Mouse (Mus musculus): ENCODE measurements around the gene Ndufv1. TPM values are rescaled to one million over a fixed set of nuclear protein-coding genes. Genes with fewer than 3 reads are reported as not detected.

Gene Ndufv1
- polyA plus RNA-seq, 1 experiment = 77.9 TPM

GRCm38 (mm10) chr19:4018743-4019583 lies 6.4 kb upstream of the Ndufv1 start:
- Histone ChIP-seq H3K9me3 (replicated peaks; ENCODE audit: control insufficient read depth, insufficient read depth, low read length, poor library complexity, severe bottlenecking) (no peaks in the 10 kb centered on the region), H3K36me3 (ENCODE audit: control insufficient read depth, insufficient read depth, low read length, poor library complexity, severe bottlenecking) (no peaks in the 10 kb centered on the region), H3K27me3 (ENCODE audit: control insufficient read depth, insufficient read depth, low read length, poor library complexity, severe bottlenecking) (no peaks in the 10 kb centered on the region), H3K4me3 (ENCODE audit: low read depth, low read length) (no peak overlapping the region), H3K27ac (ENCODE audit: insufficient read depth, low read length) (no peak overlapping the region), H3K9ac (ENCODE audit: low read depth, poor library complexity, severe bottlenecking) (no peak overlapping the region), H3K4me1 (ENCODE audit: control insufficient read depth, insufficient read depth, low read length) (no peaks in the 10 kb centered on the region)
- peak; percentile 73 for TF ChIP-seq CTCF (IDR thresholded peaks at IDR 0.05; ENCODE audit: low read depth, low read length)
- TF ChIP-seq EP300 (IDR thresholded peaks at IDR 0.05; ENCODE audit: insufficient read depth, low read depth, low read length) = no peak
- TF ChIP-seq POLR2A (IDR thresholded peaks at IDR 0.05; ENCODE audit: insufficient read depth, low read length) = no peak

DNA sequence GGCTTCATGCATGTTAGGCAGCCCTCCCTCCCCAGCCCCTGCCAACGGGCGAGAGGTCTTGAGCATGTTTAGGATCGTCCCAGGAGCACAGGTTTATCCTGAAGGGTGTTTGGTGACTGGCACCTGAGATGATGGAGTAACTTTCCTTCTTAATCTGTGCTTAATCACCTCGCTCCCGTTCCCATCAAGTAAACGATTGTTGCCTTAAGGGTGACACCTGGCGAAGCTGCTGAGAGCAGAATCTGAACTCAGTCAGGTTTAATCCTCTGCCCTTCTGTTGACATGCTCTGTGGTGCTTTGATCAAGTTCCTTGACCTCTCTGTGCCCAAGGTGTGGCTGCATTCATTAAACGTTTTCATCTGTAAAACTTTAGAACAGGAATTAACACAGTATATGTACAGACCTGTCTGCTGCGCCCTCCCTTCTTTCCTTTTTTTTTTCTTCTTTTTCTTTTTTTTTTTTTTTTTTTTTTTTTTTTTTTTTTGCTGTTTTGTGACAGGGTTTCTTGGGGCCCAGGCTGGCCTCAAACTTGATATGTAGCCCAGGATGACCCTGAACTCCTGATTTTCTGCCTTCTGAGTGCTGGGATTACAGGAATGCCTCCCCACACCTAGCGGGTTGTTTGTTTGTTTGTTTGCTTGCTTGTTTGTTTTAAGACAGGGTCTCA lies 5.4 kb upstream of the Ndufv1 start:
- Histone ChIP-seq H3K27me3 (ENCODE audit: control insufficient read depth, insufficient read depth, low read length, poor library complexity, severe bottlenecking) (no peaks in the 10 kb centered on the region), H3K36me3 (ENCODE audit: control insufficient read depth, insufficient read depth, low read length, poor library complexity, severe bottlenecking) (no peaks in the 10 kb centered on the region), H3K9ac (ENCODE audit: low read depth, poor library complexity, severe bottlenecking) (no peak overlapping the region), H3K4me3 (ENCODE audit: low read depth, low read length) (no peak overlapping the region), H3K4me1 (ENCODE audit: control insufficient read depth, insufficient read depth, low read length) (no peaks in the 10 kb centered on the region), H3K27ac (ENCODE audit: insufficient read depth, low read length) (no peak overlapping the region), H3K9me3 (replicated peaks; ENCODE audit: control insufficient read depth, insufficient read depth, low read length, poor library complexity, severe bottlenecking) (no peaks in the 10 kb centered on the region)
- no peak for TF ChIP-seq POLR2A (IDR thresholded peaks at IDR 0.05; ENCODE audit: insufficient read depth, low read length)
- TF ChIP-seq EP300 (IDR thresholded peaks at IDR 0.05; ENCODE audit: insufficient read depth, low read depth, low read length) = no peak
- no peak for TF ChIP-seq CTCF (IDR thresholded peaks at IDR 0.05; ENCODE audit: low read depth, low read length)

- Histone ChIP-seq H3K4me1 (ENCODE audit: control insufficient read depth, insufficient read depth, low read length) (no peaks in the 10 kb centered on the region), H3K27ac (ENCODE audit: insufficient read depth, low read length) (no peak overlapping the region), H3K9ac (ENCODE audit: low read depth, poor library complexity, severe bottlenecking) (no peak overlapping the region), H3K9me3 (replicated peaks; ENCODE audit: control insufficient read depth, insufficient read depth, low read length, poor library complexity, severe bottlenecking) (no peaks in the 10 kb centered on the region), H3K27me3 (ENCODE audit: control insufficient read depth, insufficient read depth, low read length, poor library complexity, severe bottlenecking) (no peaks in the 10 kb centered on the region), H3K36me3 (ENCODE audit: control insufficient read depth, insufficient read depth, low read length, poor library complexity, severe bottlenecking) (no peaks in the 10 kb centered on the region), H3K4me3 (ENCODE audit: low read depth, low read length) (no peak overlapping the region)
- TF ChIP-seq CTCF (IDR thresholded peaks at IDR 0.05; ENCODE audit: low read depth, low read length) (no peak), POLR2A (IDR thresholded peaks at IDR 0.05; ENCODE audit: insufficient read depth, low read length) (no peak), EP300 (IDR thresholded peaks at IDR 0.05; ENCODE audit: insufficient read depth, low read depth, low read length) (no peak)
Observed at GRCm38 (mm10) chr19:4015635-4016034, 3.0 kb upstream of the Ndufv1 start.

DNA sequence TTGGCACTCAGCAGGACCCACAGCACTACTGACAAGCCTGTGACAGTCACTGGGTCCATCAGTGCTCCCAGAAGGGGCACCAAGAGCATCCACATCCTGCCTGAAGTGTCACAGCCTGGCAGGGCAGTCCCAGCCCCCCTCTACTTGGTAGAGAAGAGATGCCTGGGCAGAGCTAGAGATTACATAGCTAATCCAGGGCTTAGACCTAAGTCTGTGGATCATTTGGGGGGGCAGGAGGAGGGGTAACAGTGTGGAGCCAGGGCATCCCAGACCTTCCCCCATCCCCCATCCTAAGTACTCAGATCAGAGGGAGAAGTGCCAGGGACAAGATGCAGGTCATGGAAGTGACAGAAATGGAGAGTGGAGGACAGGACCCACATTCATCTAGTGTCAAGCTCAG lies 2.2 kb upstream of the Ndufv1 start:
- Histone ChIP-seq H3K9me3 (replicated peaks; ENCODE audit: control insufficient read depth, insufficient read depth, low read length, poor library complexity, severe bottlenecking) (no peaks in the 10 kb centered on the region), H3K4me3 (ENCODE audit: low read depth, low read length) (no peak overlapping the region), H3K27ac (ENCODE audit: insufficient read depth, low read length) (no peak overlapping the region), H3K9ac (ENCODE audit: low read depth, poor library complexity, severe bottlenecking) (no peak overlapping the region), H3K27me3 (ENCODE audit: control insufficient read depth, insufficient read depth, low read length, poor library complexity, severe bottlenecking) (no peaks in the 10 kb centered on the region), H3K4me1 (ENCODE audit: control insufficient read depth, insufficient read depth, low read length) (no peaks in the 10 kb centered on the region), H3K36me3 (ENCODE audit: control insufficient read depth, insufficient read depth, low read length, poor library complexity, severe bottlenecking) (peaks cover 3% of the 10 kb centered on the region; the same call in 1 of the 2 replicates)
- TF ChIP-seq CTCF (IDR thresholded peaks at IDR 0.05; ENCODE audit: low read depth, low read length) (no peak), EP300 (IDR thresholded peaks at IDR 0.05; ENCODE audit: insufficient read depth, low read depth, low read length) (no peak), POLR2A (IDR thresholded peaks at IDR 0.05; ENCODE audit: insufficient read depth, low read length) (no peak)

- H3K4me1 ChIP-seq (ENCODE audit: control insufficient read depth, insufficient read depth, low read length) = no peaks in the 10 kb centered on the region
- peak overlapping the region; percentile 57 for H3K9ac ChIP-seq (ENCODE audit: low read depth, poor library complexity, severe bottlenecking)
- no peaks in the 10 kb centered on the region for H3K27me3 ChIP-seq (ENCODE audit: control insufficient read depth, insufficient read depth, low read length, poor library complexity, severe bottlenecking)
- peaks cover 6% of the 10 kb centered on the region; the same call in 1 of the 2 replicates for H3K36me3 ChIP-seq (ENCODE audit: control insufficient read depth, insufficient read depth, low read length, poor library complexity, severe bottlenecking)
- no peaks in the 10 kb centered on the region for H3K9me3 ChIP-seq (replicated peaks; ENCODE audit: control insufficient read depth, insufficient read depth, low read length, poor library complexity, severe bottlenecking)
- H3K27ac ChIP-seq (ENCODE audit: insufficient read depth, low read length) = no peak overlapping the region
- peak overlapping the region; percentile 75 for H3K4me3 ChIP-seq (ENCODE audit: low read depth, low read length)
- TF ChIP-seq EP300 (IDR thresholded peaks at IDR 0.05; ENCODE audit: insufficient read depth, low read depth, low read length) (no peak), CTCF (IDR thresholded peaks at IDR 0.05; ENCODE audit: low read depth, low read length) (no peak), POLR2A (IDR thresholded peaks at IDR 0.05; ENCODE audit: insufficient read depth, low read length) (no peak)
Observed at GRCm38 (mm10) chr19:4013066-4013465, 460 bp upstream of the Ndufv1 start.

DNA sequence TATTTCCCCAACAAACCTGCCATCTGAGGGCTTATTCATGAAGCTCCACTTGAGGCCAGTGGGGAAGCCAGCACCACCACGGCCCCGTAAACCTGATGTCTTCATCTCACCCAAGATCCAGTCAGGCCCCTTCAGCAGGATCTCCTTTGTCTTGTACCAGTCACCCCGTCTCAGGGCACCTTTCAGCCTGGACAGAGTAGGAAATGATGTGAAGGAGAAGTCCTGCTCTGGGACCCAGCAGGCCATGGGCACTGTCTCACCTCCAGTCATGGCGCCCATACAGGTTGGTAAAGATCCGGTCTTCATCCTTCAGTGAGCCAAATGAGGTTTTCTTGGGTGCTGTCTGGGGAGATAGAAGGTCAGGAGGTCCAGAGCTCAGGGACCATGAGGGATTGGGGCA lies 1.5 kb downstream of the Ndufv1 start:
- Histone ChIP-seq H3K36me3 (ENCODE audit: control insufficient read depth, insufficient read depth, low read length, poor library complexity, severe bottlenecking) (peaks cover 8% of the 10 kb centered on the region; the same call in 1 of the 2 replicates), H3K9ac (ENCODE audit: low read depth, poor library complexity, severe bottlenecking) (no peak overlapping the region), H3K27ac (ENCODE audit: insufficient read depth, low read length) (no peak overlapping the region), H3K4me1 (ENCODE audit: control insufficient read depth, insufficient read depth, low read length) (no peaks in the 10 kb centered on the region), H3K4me3 (ENCODE audit: low read depth, low read length) (no peak overlapping the region), H3K9me3 (replicated peaks; ENCODE audit: control insufficient read depth, insufficient read depth, low read length, poor library complexity, severe bottlenecking) (no peaks in the 10 kb centered on the region), H3K27me3 (ENCODE audit: control insufficient read depth, insufficient read depth, low read length, poor library complexity, severe bottlenecking) (no peaks in the 10 kb centered on the region)
- TF ChIP-seq CTCF (IDR thresholded peaks at IDR 0.05; ENCODE audit: low read depth, low read length) (no peak), POLR2A (IDR thresholded peaks at IDR 0.05; ENCODE audit: insufficient read depth, low read length) (no peak), EP300 (IDR thresholded peaks at IDR 0.05; ENCODE audit: insufficient read depth, low read depth, low read length) (no peak)

Measured in ES-Bruce4 (cell line).